Mouse (Mus musculus) E14TG2a.4 (cell line): ENCODE measurements around the gene Pias4.

Experiments
- H3K27me3 ChIP-seq: 2 replicates; pipeline ENCODE4 v1.6.1; 2014; ENCODE audit warnings: low read length, control low read depth; ENCODE audit not compliant: insufficient read depth
- H3K36me3 ChIP-seq: 2 replicates; pipeline ENCODE4 v1.6.1; 2014; ENCODE audit warnings: low read length, control low read depth; ENCODE audit not compliant: insufficient read depth
- H3K4me1 ChIP-seq: replicated peaks from 2 replicates; pipeline ENCODE4 v1.6.1; 2014; ENCODE audit warnings: low read depth, low read length, control low read depth
- H3K4me3 ChIP-seq: replicated peaks from 2 replicates; pipeline ENCODE4 v1.5.1; 2014; ENCODE audit warnings: mild to moderate bottlenecking, low read length
- H3K9me3 ChIP-seq: 2 replicates; pipeline ENCODE4 v1.6.1; 2014; ENCODE audit warnings: low read length, control low read depth
- CTCF ChIP-seq: conservative IDR thresholded peaks from 2 replicates; pipeline ENCODE4 v1.5.1; 2014; ENCODE audit warnings: low read length
- NANOG ChIP-seq: IDR thresholded peaks from 2 replicates; pipeline ENCODE4 v1.6.1; 2014; ENCODE audit warnings: borderline replicate concordance, low read length, mixed read lengths
- POU5F1 ChIP-seq: IDR thresholded peaks from 2 replicates; pipeline ENCODE4 v1.6.1; 2014; ENCODE audit warnings: low read length, borderline replicate concordance

Pias4 gene

GRCm38 (mm10) chr10:81168521-81169244 lies 960 bp upstream of the Pias4 start:
- Histone ChIP-seq H3K27me3 (no peaks in the 10 kb centered on the region), H3K36me3 (peaks cover 24% of the 10 kb centered on the region), H3K4me1 (peaks cover 59% of the 10 kb centered on the region), H3K4me3 (peak overlapping the region; percentile 87), H3K9me3 (no peaks in the 10 kb centered on the region)
- TF ChIP-seq CTCF (no peak), POU5F1 (no peak), NANOG (no peak)

GRCm38 (mm10) chr10:81168087-81168431 lies 336 bp upstream of the Pias4 start:
- Histone ChIP-seq H3K4me3 (peak overlapping the region; percentile 87), H3K4me1 (peaks cover 59% of the 10 kb centered on the region), H3K36me3 (peaks cover 31% of the 10 kb centered on the region), H3K27me3 (no peaks in the 10 kb centered on the region), H3K9me3 (no peaks in the 10 kb centered on the region)
- no peak for TF ChIP-seq CTCF
- TF ChIP-seq POU5F1, result no peak
- no peak for TF ChIP-seq NANOG

GRCm38 (mm10) chr10:81165118-81165517 lies 2.6 kb downstream of the Pias4 start:
- Histone ChIP-seq H3K4me3 (no peak overlapping the region), H3K9me3 (no peaks in the 10 kb centered on the region), H3K36me3 (peaks cover 60% of the 10 kb centered on the region), H3K4me1 (peaks cover 83% of the 10 kb centered on the region), H3K27me3 (no peaks in the 10 kb centered on the region)
- no peak for TF ChIP-seq CTCF

GRCm38 (mm10) chr10:81162318-81162652 lies 5.4 kb downstream of the Pias4 start:
- Histone ChIP-seq H3K36me3 (peaks cover 86% of the 10 kb centered on the region), H3K9me3 (no peaks in the 10 kb centered on the region), H3K4me1 (peaks cover 96% of the 10 kb centered on the region), H3K4me3 (peak overlapping the region; percentile 35), H3K27me3 (no peaks in the 10 kb centered on the region)
- TF ChIP-seq POU5F1 (no peak), CTCF (no peak), NANOG (no peak)

- H3K4me3 ChIP-seq, result peak overlapping the region; percentile 35
- no peaks in the 10 kb centered on the region for H3K9me3 ChIP-seq
- peaks cover 95% of the 10 kb centered on the region for H3K4me1 ChIP-seq
- peaks cover 90% of the 10 kb centered on the region for H3K36me3 ChIP-seq
- no peak for TF ChIP-seq CTCF
- TF ChIP-seq POU5F1, result no peak
- no peak for TF ChIP-seq NANOG
- no peaks in the 10 kb centered on the region for H3K27me3 ChIP-seq
Observed at GRCm38 (mm10) chr10:81161602-81162317, 6.0 kb downstream of the Pias4 start.

GRCm38 (mm10) chr10:81154736-81155135 lies 13.0 kb downstream of the Pias4 start:
- no peaks in the 10 kb centered on the region for H3K9me3 ChIP-seq
- no peaks in the 10 kb centered on the region for H3K27me3 ChIP-seq
- peaks cover 73% of the 10 kb centered on the region for H3K36me3 ChIP-seq
- H3K4me3 ChIP-seq, result peak overlapping the region; percentile 60; the same call in 1 of the 2 replicates
- peaks cover 77% of the 10 kb centered on the region for H3K4me1 ChIP-seq
- TF ChIP-seq CTCF (no peak), POU5F1 (no peak), NANOG (no peak)

GRCm38 (mm10) chr10:81154313-81154712 lies 13.4 kb downstream of the Pias4 start:
- no peak for TF ChIP-seq POU5F1
- no peak for TF ChIP-seq NANOG
- no peak for TF ChIP-seq CTCF
- H3K9me3 ChIP-seq, result no peaks in the 10 kb centered on the region
- no peaks in the 10 kb centered on the region for H3K27me3 ChIP-seq
- H3K4me3 ChIP-seq, result peak overlapping the region; percentile 60
- peaks cover 75% of the 10 kb centered on the region for H3K36me3 ChIP-seq
- peaks cover 79% of the 10 kb centered on the region for H3K4me1 ChIP-seq

- Histone ChIP-seq H3K4me1 (peaks cover 77% of the 10 kb centered on the region), H3K9me3 (no peaks in the 10 kb centered on the region), H3K36me3 (peaks cover 75% of the 10 kb centered on the region), H3K4me3 (no peak overlapping the region), H3K27me3 (no peaks in the 10 kb centered on the region)
- TF ChIP-seq CTCF, result no peak
- no peak for TF ChIP-seq POU5F1
- TF ChIP-seq NANOG, result no peak
Observed at GRCm38 (mm10) chr10:81152609-81153008, 15.1 kb downstream of the Pias4 start.

GRCm38 (mm10) chr10:81151261-81151660 lies 16.5 kb downstream of the Pias4 start:
- Histone ChIP-seq H3K4me1 (peaks cover 84% of the 10 kb centered on the region), H3K27me3 (no peaks in the 10 kb centered on the region), H3K4me3 (no peak overlapping the region), H3K36me3 (peaks cover 74% of the 10 kb centered on the region), H3K9me3 (no peaks in the 10 kb centered on the region)
- no peak for TF ChIP-seq POU5F1
- TF ChIP-seq NANOG, result no peak
- no peak for TF ChIP-seq CTCF
